Comparison of ENCODE assay signal across 5 mouse cellular contexts in genomic region chr6:70240167-70240566, GRCm38 (mm10).
DNase-seq lines count a peak whose midpoint lies in the region; ATAC-seq and TF ChIP-seq lines count a peak whose summit lies in the region.
"Not testable (repeated sequence)": the region's sequence is repeated elsewhere in the genome, so short reads cannot be mapped to it uniquely, and the experiment has no call there.

No protein-coding gene starts in this region.

- DNase-seq in kidney, postnatal 0 days (ENCODE audit: low spot score): not testable (repeated sequence)
- DNase-seq in right cerebral cortex, adult 18-20 months: peak; percentile 52
- peak; percentile 17 to 48 for DNase-seq in right cerebral cortex, postnatal 36 days (ENCODE audit: low spot score in 2 of 2)

- H3K4me3 ChIP-seq in kidney, embryonic 14.5 days (ENCODE audit: low read length); kidney, postnatal 0 days (replicated peaks; ENCODE audit: low read depth, low read length): not testable (repeated sequence)

- ATAC-seq in frontal cortex, adult (ENCODE audit: low TSS enrichment): peak; percentile 99
- ATAC-seq in kidney, embryonic 14.5 days (ENCODE audit: low FRiP score, low TSS enrichment): peak; percentile 49; the same call in 1 of the 2 replicates
- ATAC-seq in kidney, postnatal 0 days (replicated peaks; ENCODE audit: low FRiP score, low read depth): peak; percentile 61; the same call in 1 of the 2 replicates

- H3K27ac ChIP-seq in kidney, embryonic 14.5 days (ENCODE audit: low read depth, low read length); kidney, postnatal 0 days: not testable (repeated sequence)

- H3K4me2 ChIP-seq in kidney, embryonic 14.5 days (replicated peaks; ENCODE audit: low read depth, low read length); kidney, postnatal 0 days (ENCODE audit: low read length): not testable (repeated sequence)

- not testable (repeated sequence) for H3K27me3 ChIP-seq in kidney, embryonic 14.5 days (ENCODE audit: control insufficient read depth, insufficient read depth, low read length); kidney, postnatal 0 days (ENCODE audit: insufficient read depth, low read length)

- WGBS in kidney, embryonic 14.5 days: no CpG with 5 or more reads among the region's 1 CpGs
- WGBS in kidney, postnatal 0 days: no CpG with 5 or more reads among the region's 1 CpGs

- not testable (repeated sequence) for H3K9ac ChIP-seq in kidney, embryonic 14.5 days (ENCODE audit: low read depth, low read length); kidney, postnatal 0 days (ENCODE audit: low read depth, low read length)

- H3K4me1 ChIP-seq in kidney, embryonic 14.5 days (ENCODE audit: control insufficient read depth, insufficient read depth, low read length); kidney, postnatal 0 days (replicated peaks; ENCODE audit: insufficient read depth, low read length): not testable (repeated sequence)

- TF ChIP-seq CTCF in kidney, postnatal 0 days (IDR thresholded peaks at IDR 0.05; ENCODE audit: low read depth): not testable (repeated sequence)

- H3K9me3 ChIP-seq in kidney, embryonic 14.5 days (ENCODE audit: control insufficient read depth, low read length); kidney, postnatal 0 days (replicated peaks; ENCODE audit: low read length): not testable (repeated sequence)

- H3K36me3 ChIP-seq in kidney, embryonic 14.5 days (ENCODE audit: control insufficient read depth, insufficient read depth, low read length); kidney, postnatal 0 days (ENCODE audit: insufficient read depth, low read length): not testable (repeated sequence)

Comparison
In these comparisons a context has a peak if more than half of its experiments do, and no peak if none do; other contexts are left out.
1. ATAC-seq: peak in every context shown above with its lines; median percentile 99 in frontal cortex, adult; 61 in kidney, postnatal 0 days; 49 in kidney, embryonic 14.5 days.